Mouse (Mus musculus) megakaryocyte, embryonic 14.5 days (primary cell): ENCODE results near the gene Lyrm4. TPM values are rescaled to one million over a fixed set of nuclear protein-coding genes. Genes with fewer than 3 reads are reported as not detected.

Experiments used
- H3K27me3 ChIP-seq: replicated peaks from 2 replicates; pipeline ENCODE3; 2012; ENCODE audit warnings: inconsistent platforms
- H3K36me3 ChIP-seq: replicated peaks from 2 replicates; pipeline ENCODE3; 2012; ENCODE audit warnings: low read length, inconsistent platforms, mixed read lengths
- H3K4me1 ChIP-seq: 2 replicates; pipeline ENCODE4 v1.6.1; 2012; ENCODE audit warnings: inconsistent platforms
- H3K4me3 ChIP-seq: replicated peaks from 2 replicates; pipeline ENCODE3; 2012; ENCODE audit warnings: moderate library complexity, mild to moderate bottlenecking, inconsistent platforms
- H3K9me3 ChIP-seq: 2 replicates; pipeline ENCODE4 v1.6.1; 2012; ENCODE audit warnings: inconsistent platforms
- FLI1 ChIP-seq: IDR thresholded peaks from 2 replicates; pipeline ENCODE4 v1.6.1; 2012; ENCODE audit warnings: low read length, inconsistent platforms, mixed read lengths
- GATA1 ChIP-seq: IDR thresholded peaks from 3 replicates; pipeline ENCODE4 v1.6.1; 2012; ENCODE audit warnings: mixed read lengths, low read length, inconsistent platforms, borderline replicate concordance
- polyA plus RNA-seq: library from polyadenylated mRNA; stranded (reverse); fragments of >175 nt; gene quantifications from 2 replicates; pipeline ENCODE4 v1.2.3, GENCODE M21; 2012; ENCODE audit warnings: low replicate concordance; ENCODE audit not compliant: insufficient read depth

Lyrm4 gene
- 1.6 and 3.3 TPM in 2 replicates for polyA plus RNA-seq

DNA sequence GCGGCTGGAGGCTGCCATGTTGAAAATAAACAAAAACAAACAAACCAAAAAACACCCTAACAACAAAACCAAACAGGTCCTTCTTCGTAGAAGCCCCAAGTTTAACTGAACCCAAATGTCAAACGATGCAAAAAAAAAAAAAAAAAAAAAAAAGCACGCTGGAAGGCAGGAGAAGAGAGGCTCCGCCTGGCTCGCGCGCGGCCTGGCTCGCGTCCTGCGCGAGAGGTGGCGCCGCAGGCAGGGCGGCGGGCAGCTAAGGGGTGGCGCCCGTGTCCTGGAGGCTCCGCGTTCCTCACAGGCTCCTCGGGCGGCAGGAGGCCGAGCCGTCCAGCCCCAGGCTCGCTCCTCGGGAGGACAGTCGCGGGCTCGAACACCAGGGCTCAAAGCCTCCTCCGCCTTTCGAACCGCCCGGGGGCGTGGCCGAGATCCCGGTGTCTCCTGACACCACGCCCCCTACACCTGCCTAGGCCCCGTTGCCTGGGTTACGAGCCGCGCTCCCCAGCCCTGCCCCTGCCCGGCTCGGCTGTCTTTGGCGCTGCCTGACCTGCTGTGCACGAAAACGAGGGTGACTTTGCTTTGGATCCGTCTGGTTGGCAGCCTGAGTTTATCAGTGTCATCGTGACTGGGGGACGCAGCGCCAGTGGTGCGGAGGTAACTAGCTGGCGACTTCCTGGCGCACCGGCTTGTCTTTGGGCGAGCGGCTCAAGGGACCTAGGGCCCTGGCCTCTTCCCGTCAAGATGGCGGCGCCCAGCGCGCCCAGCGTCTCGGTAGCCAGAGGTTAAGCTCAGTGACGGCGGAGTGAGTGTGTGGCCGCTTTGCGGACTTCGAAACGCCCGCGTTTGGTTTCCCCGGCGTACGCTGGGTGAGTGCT, at the start of gene Lyrm4, which contains the start of gene Fars2:
Gene Lyrm4, minus strand, starts transcription at position 384 of the 872 bp plus-strand sequence.
Gene Fars2, plus strand, starts transcription at position 270 of the 872 bp plus-strand sequence.
- H3K4me1 ChIP-seq: peaks cover 33% of the 10 kb centered on the region
- no peaks in the 10 kb centered on the region for H3K27me3 ChIP-seq
- no peaks in the 10 kb centered on the region for H3K36me3 ChIP-seq
- peak within 1 kb of the TSS; percentile 97 for H3K4me3 ChIP-seq
- TF ChIP-seq FLI1 (no peak), GATA1 (no peak)
- no peaks in the 10 kb centered on the region for H3K9me3 ChIP-seq

DNA sequence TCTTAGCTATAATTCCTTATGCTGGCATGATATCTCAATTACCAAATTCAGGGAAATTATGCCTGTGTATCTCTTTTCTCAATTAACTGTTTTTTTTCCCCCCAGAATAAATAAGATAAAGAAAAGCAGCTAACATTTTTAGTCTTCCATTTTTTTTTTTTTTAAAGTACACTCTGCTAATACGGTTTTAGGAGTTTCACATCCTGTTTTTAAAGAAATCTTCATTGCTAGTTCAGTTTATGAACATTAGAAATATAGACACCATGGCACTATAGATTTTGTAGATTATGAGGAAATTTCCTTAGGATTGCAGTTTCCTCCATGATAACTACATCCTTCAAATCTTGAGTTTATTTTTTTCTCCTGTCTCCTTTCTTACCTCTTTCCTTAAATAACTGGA, 46.6 kb upstream of the Lyrm4 start:
- no peak for TF ChIP-seq FLI1
- no peak for TF ChIP-seq GATA1
- Histone ChIP-seq H3K27me3 (no peaks in the 10 kb centered on the region), H3K9me3 (no peaks in the 10 kb centered on the region), H3K4me3 (no peak overlapping the region), H3K36me3 (peaks cover 19% of the 10 kb centered on the region), H3K4me1 (peaks cover 25% of the 10 kb centered on the region)

DNA sequence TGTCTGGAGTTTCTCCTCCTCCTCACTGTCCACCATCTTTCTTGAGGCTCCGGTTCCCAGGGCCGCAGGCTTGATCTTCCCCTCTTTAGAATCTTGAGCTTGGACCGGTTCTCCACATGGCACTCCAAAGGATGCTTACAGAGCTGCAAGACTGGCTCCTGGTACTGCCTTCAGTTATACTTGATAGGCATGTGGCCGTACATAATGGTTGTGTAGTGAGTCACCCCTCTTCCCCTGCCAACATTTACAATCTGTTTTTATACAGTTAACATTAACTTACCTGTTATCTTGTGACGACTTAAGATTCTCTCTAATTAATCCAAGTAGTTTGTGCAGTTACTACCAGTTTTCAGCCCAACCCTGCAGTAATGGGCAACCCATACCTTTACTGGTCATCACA, 46.1 kb upstream of the Lyrm4 start:
- H3K9me3 ChIP-seq: no peaks in the 10 kb centered on the region
- H3K27me3 ChIP-seq: no peaks in the 10 kb centered on the region
- H3K36me3 ChIP-seq: peaks cover 19% of the 10 kb centered on the region
- peaks cover 29% of the 10 kb centered on the region for H3K4me1 ChIP-seq
- H3K4me3 ChIP-seq: no peak overlapping the region
- TF ChIP-seq GATA1 (no peak), FLI1 (no peak)

GRCm38 (mm10) chr13:36156340-36156931, 39.1 kb upstream of the Lyrm4 start:
- TF ChIP-seq GATA1: no peak
- TF ChIP-seq FLI1: no peak
- H3K36me3 ChIP-seq: peaks cover 34% of the 10 kb centered on the region

GRCm38 (mm10) chr13:36152728-36153498, 35.6 kb upstream of the Lyrm4 start:
- no peak for TF ChIP-seq GATA1
- TF ChIP-seq FLI1: no peak
- peaks cover 7% of the 10 kb centered on the region for H3K9me3 ChIP-seq
- peaks cover 46% of the 10 kb centered on the region for H3K4me1 ChIP-seq
- no peak overlapping the region for H3K4me3 ChIP-seq
- no peaks in the 10 kb centered on the region for H3K27me3 ChIP-seq
- peaks cover 32% of the 10 kb centered on the region for H3K36me3 ChIP-seq

More at GRCm38 (mm10) chr13:36156340-36156931, 39.1 kb upstream of the Lyrm4 start:
- no peak overlapping the region for H3K4me3 ChIP-seq
- H3K9me3 ChIP-seq: peaks cover 7% of the 10 kb centered on the region
- H3K4me1 ChIP-seq: peaks cover 48% of the 10 kb centered on the region
- no peaks in the 10 kb centered on the region for H3K27me3 ChIP-seq

GRCm38 (mm10) chr13:36150272-36150671, 32.9 kb upstream of the Lyrm4 start:
- Histone ChIP-seq H3K27me3 (no peaks in the 10 kb centered on the region), H3K36me3 (peaks cover 19% of the 10 kb centered on the region), H3K4me3 (no peak overlapping the region), H3K9me3 (no peaks in the 10 kb centered on the region), H3K4me1 (peaks cover 38% of the 10 kb centered on the region)
- no peak for TF ChIP-seq FLI1
- no peak for TF ChIP-seq GATA1

DNA sequence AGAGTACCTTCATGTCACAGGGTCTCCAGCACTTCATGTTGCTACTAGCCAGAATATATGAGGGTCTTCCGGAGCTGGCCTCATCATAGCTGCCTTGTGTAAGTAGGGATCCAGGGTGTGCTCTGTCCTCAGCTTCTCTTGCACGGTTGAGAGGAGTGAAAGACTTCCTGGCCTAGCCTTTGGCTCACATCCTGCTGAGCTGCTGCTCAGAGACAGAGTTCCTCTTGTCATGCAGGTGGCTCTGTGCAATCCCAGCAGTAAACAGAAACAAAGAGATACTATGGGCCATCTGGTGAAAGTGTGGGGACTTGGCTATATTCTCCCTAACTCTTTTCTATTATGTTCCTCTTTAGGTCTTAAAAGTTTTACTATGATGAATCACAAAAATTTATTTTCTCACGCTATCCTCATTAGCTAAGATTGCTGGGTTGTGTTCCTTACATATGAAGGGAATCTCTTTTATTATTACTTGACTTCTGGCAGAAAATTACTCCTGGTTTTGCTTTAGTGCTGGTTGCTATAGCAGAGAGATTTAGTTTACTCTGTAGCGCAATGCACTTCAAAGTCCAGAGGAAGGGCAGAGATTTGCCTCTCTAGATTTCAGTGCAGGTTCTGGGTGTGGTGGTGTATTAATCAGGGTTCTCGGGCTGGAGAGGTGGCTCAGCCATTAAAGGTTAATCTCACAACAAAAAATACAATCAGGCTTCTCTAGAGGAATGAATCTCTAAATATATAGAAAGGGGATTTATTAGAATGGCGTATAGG, 32.0 kb upstream of the Lyrm4 start:
- H3K4me1 ChIP-seq: peaks cover 41% of the 10 kb centered on the region
- H3K4me3 ChIP-seq: no peak overlapping the region
- H3K36me3 ChIP-seq: peaks cover 10% of the 10 kb centered on the region
- H3K9me3 ChIP-seq: no peaks in the 10 kb centered on the region
- H3K27me3 ChIP-seq: no peaks in the 10 kb centered on the region
- TF ChIP-seq FLI1: no peak

DNA sequence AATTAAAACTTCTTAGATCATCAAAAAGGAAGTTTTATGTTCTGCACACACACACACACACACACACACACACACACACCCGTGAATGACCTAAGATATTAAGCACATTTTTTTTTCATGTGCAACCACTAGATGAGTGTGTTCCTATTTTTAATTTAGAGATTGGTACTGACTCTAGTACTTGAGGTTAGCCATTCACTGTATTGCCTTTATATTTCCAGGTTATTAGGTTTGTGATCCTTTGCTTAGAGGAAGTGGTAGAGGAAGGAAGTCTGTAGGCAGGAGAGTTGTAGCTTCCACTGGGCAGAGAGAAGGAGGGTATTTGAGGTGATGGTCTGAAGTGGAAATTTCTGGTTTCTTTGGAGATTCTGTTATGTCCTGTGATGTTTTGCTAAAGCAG, 28.3 kb upstream of the Lyrm4 start:
- Histone ChIP-seq H3K4me1 (peaks cover 19% of the 10 kb centered on the region), H3K4me3 (no peak overlapping the region), H3K36me3 (no peaks in the 10 kb centered on the region), H3K27me3 (no peaks in the 10 kb centered on the region), H3K9me3 (no peaks in the 10 kb centered on the region)
- TF ChIP-seq GATA1 (no peak), FLI1 (no peak)

GRCm38 (mm10) chr13:36140247-36141016, 23.1 kb upstream of the Lyrm4 start:
- H3K4me1 ChIP-seq: peaks cover 22% of the 10 kb centered on the region
- H3K4me3 ChIP-seq: no peak overlapping the region
- no peaks in the 10 kb centered on the region for H3K36me3 ChIP-seq
- TF ChIP-seq GATA1 (no peak), FLI1 (no peak)
- H3K9me3 ChIP-seq: no peaks in the 10 kb centered on the region
- no peaks in the 10 kb centered on the region for H3K27me3 ChIP-seq
